ENCODE assay signal across 9 mouse cellular contexts in the genomic region with DNA sequence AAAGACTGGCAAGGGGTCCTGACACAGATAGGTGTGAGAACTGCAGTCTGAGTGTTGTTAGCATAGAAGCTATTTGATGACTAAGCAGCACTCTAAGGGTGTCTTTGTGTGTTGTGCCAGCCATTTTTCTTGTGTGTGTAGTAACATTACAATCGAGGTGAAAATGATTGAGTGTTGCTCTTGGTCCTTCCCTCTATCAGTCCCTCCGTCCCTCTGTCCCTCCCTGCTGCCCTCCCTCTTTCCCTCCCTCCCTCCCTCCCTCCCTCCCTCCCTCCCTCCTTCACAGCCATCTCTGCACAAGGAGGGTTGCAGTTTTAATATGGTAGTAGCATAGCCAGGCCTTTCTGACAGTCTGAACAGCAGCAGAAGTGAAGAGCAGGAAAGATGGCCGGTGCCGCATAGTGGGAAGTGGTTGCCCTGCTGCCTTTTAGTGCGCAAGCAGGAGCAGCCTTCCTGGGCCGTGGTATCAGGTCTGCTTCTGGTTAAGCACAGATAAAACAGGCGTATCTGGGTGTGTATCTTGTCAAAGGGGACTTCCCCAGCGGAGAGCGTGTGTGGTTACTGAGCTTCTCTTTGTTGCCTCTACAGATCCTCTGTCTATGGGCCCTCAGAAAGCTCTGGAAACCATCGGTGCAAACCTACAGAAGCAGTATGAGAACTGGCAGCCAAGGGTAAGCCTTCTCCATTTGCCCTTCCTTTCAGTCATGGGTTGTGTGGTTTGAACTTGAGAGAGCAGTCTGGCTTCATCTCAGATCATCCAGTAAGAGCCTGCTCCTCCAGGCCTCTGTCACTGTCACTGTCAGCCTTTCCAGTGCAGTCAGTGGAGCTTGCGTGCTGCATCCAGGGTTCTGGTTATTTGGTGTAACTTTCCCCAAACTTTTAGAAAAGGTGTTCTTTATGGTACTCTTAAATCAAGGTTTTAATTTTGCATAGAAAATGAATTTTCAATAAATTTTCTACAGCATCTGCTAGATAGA.
DNase-seq lines count a peak whose midpoint lies in the region; ATAC-seq and TF ChIP-seq lines count a peak whose summit lies in the region.
"Had no signal": no experiment of that assay in that cellular context is flagged by ENCODE, and none has a peak within 500 bp of the region (broad histone marks: within the 10 kb centered on the region; RNA-seq: fewer than 3 reads in every experiment).

No protein-coding gene starts in this region.

- H3K9ac ChIP-seq in heart, postnatal 0 days (replicated peaks; ENCODE audit: low read depth, low read length) = no peak overlapping the region
- H3K9ac ChIP-seq in neural tube, embryonic 15.5 days (replicated peaks) = no peak overlapping the region

- H3K4me2 ChIP-seq in heart, postnatal 0 days (ENCODE audit: low read depth, low read length) = no peak overlapping the region
- no peak overlapping the region for H3K4me2 ChIP-seq in neural tube, embryonic 15.5 days

- 41% methylated on average over 11 of the region's 11 CpGs for WGBS in heart, postnatal 0 days
- WGBS in neural tube, embryonic 15.5 days = 74% methylated on average over 11 of the region's 11 CpGs

- intact Hi-C loops in heart, postnatal 10 days (cut with DNase I) = loop anchor here (5.0 kb wide), 1 partner anchor 96 kb away; no protein-coding TSS in a partner anchor

- ATAC-seq in heart, postnatal 0 days (ENCODE audit: insufficient read depth, low read depth) = no peak
- ATAC-seq in CD4-positive, CD25-positive, alpha-beta regulatory T cell, adult 4 months = peak; percentile 100
- peak; percentile 42 to 67; a peak in 2 of 4 replicates for ATAC-seq in hematopoietic stem cell, adult 5-6 weeks (replicated peaks in 1 of 2; ENCODE audit: insufficient read depth in 1 of 2, low FRiP score in 2 of 2, low TSS enrichment in 1 of 2, low read depth in 1 of 2, poor library complexity in 2 of 2, severe bottlenecking in 2 of 2)
- ATAC-seq in neutrophil, adult 5-6 weeks (ENCODE audit: extremely low read depth, insufficient number of reproducible peaks, low FRiP score, poor library complexity, severe bottlenecking) = peak; percentile 59
- no peak for ATAC-seq in neural tube, embryonic 15.5 days (ENCODE audit: low FRiP score)

- no peak overlapping the region for H3K4me3 ChIP-seq in heart, postnatal 0 days (ENCODE audit: low read depth, low read length)
- H3K4me3 ChIP-seq in neural tube, embryonic 15.5 days (replicated peaks) = no peak overlapping the region
- H3K4me3 ChIP-seq in layer of hippocampus, adult 2 months = no peak overlapping the region
- H3K4me3 ChIP-seq: heart, adult 2 months had no signal

- no peak for DNase-seq in heart, postnatal 0 days (ENCODE audit: low spot score)
- DNase-seq in heart, postnatal 10 days = no peak
- DNase-seq in urinary bladder, postnatal 36 days (ENCODE audit: low spot score in 2 of 2) = no peak
- no peak for DNase-seq in layer of hippocampus, adult 2 months (ENCODE audit: low spot score in 2 of 2)

- H3K27ac ChIP-seq in heart, postnatal 0 days (ENCODE audit: low read depth) = peak overlapping the region; percentile 30; the same call in 1 of the 2 replicates
- no peak overlapping the region for H3K27ac ChIP-seq in neural tube, embryonic 15.5 days (replicated peaks)
- no peak overlapping the region for H3K27ac ChIP-seq in layer of hippocampus, adult 2 months
- H3K27ac ChIP-seq: heart, adult 2 months had no signal

- no peak for TF ChIP-seq CTCF in heart, postnatal 0 days (IDR thresholded peaks at IDR 0.05; ENCODE audit: low read depth)
- TF ChIP-seq CTCF in layer of hippocampus, adult 2 months (conservative IDR thresholded peaks at IDR 0.05) = no peak

- TF ChIP-seq EP300 in heart, postnatal 0 days (IDR thresholded peaks at IDR 0.05; ENCODE audit: low read depth) = no peak

- no peaks in the 10 kb centered on the region for H3K9me3 ChIP-seq in heart, postnatal 0 days (replicated peaks; ENCODE audit: control insufficient read depth, low read length)
- no peaks in the 10 kb centered on the region for H3K9me3 ChIP-seq in neural tube, embryonic 15.5 days (replicated peaks)

- H3K4me1 ChIP-seq in heart, postnatal 0 days (ENCODE audit: control insufficient read depth, insufficient read depth) = peaks cover 11% of the 10 kb centered on the region
- H3K4me1 ChIP-seq in neural tube, embryonic 15.5 days = peaks cover 39% of the 10 kb centered on the region

- no peaks in the 10 kb centered on the region for H3K36me3 ChIP-seq in heart, postnatal 0 days (replicated peaks; ENCODE audit: control insufficient read depth, insufficient read depth, low read length)
- H3K36me3 ChIP-seq in neural tube, embryonic 15.5 days = no peaks in the 10 kb centered on the region

- H3K27me3 ChIP-seq in heart, postnatal 0 days (ENCODE audit: control insufficient read depth, insufficient read depth, low read length) = no peaks in the 10 kb centered on the region
- H3K27me3 ChIP-seq in neural tube, embryonic 15.5 days (replicated peaks) = no peaks in the 10 kb centered on the region

Comparison
In these comparisons a context has a peak if more than half of its experiments do, and no peak if none do; other contexts are left out.
1. ATAC-seq: peak in CD4-positive, CD25-positive, alpha-beta regulatory T cell, adult 4 months (single experiment), hematopoietic stem cell, adult 5-6 weeks (2 of 2) and neutrophil, adult 5-6 weeks (single experiment); none in heart, postnatal 0 days (single experiment) and neural tube, embryonic 15.5 days (single experiment).